Mouse (Mus musculus) frontal cortex, postnatal 10 days (tissue): Measurements from ENCODE around the gene Nkx2-2.

ENCODE experiments used
- DNase-seq, 2 experiments: peaks; one replicate each; pipeline ENCODE4 v3.0.0; 2022; ENCODE audit warnings: low spot score in 2 of 2, mixed read lengths in 1 of 2

Gene Nkx2-2

DNA sequence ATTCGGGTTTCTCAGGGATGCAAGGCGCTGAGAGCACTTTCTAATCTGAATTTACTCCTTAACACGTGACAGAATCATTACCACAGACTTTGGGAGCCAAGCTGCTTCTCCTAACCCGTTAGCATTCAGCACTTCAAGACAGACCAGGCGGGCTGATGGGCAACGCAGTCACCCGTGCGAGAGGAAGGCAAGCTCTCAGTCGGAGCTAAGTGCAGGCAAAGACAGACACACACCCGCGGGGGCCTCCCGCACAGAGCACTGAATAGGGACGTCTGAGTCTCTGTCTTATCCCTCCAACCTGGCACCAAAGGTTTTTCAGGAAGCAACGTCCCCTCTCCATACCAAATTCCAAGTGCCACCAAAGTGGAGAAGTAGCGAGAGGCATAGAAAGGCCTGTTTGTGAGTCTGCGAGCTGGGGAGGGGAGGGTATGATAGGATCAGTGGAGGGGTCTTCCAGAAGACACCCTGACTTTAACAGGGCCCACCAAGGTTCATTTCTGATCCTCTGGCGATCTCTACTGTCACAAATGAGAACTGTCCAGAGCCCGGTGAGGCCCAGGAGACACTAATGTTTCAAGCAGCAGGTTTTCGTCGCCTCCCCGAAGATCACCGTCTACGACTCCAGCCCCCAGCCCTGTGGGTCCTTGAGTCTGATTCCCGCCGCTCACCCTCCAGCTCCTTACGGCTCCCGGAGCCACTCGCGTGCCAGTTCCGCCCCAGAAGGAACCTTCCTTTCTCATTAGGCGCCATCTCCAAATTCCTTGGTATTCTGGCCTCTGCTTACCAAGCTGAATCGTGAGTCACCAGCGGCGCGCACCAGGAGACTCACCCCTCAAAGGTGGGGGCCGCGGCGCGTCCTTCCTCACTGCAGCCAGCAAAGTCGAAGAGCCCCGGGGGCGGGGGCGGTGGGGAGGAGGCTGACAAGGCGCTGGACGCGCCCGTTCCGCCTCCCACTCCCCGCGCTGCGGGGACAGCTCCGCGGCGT is at the start of gene Nkx2-2:
Nkx2-2 (minus strand) TSS at position 973 of the 985 bp plus-strand sequence.
- no peak for DNase-seq

DNA sequence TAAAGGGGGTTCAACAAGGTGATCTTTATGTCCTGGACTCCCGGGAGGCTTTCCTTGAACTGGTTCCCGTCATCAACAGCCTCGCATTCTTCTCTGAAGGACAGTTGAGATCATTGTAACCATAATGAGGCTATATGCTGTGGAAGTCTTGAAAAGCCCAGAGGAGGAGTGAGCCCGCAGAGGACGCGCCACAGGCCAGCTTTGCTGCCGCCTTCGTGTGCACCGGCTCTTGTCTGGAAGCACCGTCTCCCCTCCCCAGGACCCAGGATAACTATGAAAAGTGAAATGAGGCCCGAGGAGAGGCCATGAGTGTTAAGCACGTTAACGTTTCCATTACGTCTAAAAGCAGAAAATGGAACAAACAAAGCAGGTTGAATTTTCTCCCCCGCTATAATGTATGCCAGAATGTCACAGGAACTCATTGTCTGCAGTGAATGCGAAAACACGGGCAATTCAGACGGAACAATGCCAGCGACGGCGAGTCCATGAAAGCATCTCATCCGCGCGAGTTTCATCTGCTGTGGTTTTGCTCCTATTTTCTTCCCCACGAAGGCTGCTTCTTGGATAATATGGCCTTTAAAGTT is 41.8 kb upstream of the Nkx2-2 start:
- no peak for DNase-seq

DNA sequence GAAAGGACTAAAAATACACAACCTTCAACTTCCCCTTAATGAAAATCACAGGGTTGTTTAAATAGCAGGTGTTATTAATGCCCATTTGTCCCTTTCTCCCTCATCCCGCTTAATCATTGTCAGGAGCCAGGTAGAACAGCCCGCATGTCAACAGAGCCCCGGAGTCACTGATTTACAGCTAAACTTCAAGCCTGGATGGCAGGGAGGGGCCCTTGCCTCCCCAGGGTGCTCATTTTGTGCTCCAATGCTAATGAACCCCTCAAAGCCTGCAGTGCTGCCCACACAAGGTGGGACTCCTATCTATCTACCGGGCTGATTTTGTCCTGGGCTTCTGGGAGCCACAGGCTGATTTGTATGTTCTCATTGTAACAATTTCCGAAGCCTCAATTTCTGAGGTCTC is 37.1 kb upstream of the Nkx2-2 start:
- no peak for DNase-seq

DNA sequence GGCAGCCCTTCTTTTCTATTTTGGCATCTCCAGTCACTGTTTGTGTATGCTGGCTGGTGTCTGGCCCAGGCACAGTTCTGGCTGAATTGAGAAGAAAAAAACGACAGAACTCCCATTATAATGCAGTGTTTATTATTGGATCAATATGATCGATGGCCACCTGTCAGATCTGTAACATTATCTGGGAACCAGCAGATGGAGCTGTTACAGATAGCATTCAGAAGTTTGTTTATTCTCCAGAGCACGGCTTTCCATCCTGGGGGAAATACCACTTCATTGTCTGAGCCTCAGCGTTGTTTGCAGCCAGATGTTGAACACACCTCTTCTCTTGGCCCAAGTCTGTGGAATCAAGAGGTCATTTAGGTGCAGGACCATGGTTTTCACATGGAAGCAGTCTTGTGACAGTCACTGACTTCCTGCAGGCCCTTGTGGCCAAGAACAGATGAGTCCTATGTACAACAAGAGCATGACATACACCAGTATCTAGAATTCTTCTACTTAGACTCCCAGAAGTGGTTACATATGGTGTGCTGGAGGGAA is 11.1 kb upstream of the Nkx2-2 start:
- DNase-seq = no peak

DNA sequence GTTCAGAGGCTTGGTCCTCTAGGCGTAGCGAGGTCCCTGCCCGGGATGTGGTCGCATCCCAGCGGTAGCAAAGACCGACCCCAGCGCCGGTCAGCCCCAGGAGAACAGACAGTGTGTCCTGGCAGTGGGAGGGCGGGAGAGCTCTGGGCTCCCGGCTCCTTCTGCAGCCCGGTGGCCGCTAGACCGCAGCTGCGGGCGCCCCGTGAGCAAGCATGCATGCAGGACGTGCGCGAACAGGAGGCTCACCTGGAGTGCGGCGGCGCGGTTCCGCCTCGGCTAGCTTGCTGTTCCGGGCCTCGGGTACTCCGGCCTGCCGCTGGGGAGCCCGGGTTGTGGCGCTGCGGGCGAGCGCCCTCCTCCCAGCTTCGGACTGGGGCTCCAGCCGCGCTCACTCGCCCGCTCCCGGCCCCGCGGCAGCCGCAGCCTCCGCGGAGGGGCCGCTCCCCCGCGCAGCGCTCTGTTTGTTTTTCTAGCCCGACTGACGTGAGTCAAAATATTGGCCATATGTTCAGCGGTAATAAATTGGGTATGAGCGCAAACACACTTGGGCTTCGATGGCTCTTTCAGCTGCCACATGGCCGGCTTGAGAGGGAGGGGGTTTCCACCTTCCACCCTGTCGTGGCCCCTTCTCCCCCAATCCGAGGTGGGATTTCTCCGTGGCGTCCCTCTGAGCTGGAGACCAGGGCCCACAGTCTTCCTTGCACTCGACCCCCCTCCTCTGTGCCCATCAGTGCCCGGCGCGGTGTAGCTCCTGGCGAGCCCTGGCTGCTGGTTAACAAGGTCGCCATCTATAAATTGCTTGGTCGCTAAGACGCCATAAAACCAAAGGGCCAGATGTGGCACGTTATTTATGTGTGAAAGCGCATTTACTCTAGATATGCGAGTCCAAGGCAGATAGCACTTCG is 920 bp upstream of the Nkx2-2 start:
- DNase-seq = no peak

DNA sequence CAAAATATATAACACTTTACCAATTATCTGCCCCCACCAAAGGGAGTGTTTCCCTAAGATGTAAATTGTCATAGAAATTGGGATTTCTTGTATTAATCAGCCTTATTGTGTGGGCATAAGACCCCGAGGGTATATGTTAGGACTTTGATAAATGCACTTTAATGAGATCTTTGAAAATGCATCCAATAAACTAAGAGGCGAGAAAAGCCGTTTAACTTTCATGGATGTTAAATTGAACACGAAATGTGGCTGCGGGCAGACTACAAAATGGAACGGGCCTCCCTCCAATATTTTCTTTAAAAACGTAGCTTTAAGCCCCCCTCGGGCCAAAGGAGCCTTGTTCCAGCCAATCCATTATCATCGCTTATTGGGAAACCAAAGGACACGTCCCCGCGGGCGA is 1.3 kb downstream of the Nkx2-2 start:
- no peak for DNase-seq

DNA sequence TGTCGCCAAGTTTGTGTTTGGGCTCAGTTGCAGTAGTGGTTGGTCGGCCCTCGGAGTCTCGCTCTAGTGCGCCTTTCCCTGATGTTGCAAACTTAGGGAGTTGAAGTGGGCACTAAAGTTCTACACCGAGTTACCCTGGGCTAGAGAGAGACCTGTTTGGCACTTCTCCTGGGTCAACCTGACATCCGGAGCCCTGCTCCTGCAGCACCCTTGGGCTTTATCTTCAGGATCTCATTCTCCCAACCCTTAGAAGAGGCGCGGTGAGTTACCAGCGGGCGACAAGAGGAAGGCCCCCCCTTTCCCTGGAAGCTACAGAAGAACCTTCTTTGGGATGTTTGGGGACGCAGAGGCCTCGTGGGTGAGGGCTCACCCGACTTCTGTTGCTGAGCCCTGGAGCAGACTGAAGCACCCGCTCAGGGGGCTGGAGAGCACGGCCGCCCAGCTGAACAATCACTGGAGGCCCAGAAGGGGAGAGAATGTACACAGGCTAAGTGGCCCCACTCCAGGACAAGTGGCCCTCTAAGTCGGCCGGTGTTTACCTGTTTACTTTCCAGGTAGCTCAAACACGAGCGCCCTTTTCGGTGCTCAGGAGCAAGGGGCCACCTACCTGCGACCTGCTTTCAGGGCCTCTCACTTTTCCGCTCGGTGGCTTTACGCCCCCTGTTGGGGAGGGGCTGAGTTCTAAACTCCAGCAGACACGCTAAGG is 3.6 kb downstream of the Nkx2-2 start:
- no peak for DNase-seq

DNA sequence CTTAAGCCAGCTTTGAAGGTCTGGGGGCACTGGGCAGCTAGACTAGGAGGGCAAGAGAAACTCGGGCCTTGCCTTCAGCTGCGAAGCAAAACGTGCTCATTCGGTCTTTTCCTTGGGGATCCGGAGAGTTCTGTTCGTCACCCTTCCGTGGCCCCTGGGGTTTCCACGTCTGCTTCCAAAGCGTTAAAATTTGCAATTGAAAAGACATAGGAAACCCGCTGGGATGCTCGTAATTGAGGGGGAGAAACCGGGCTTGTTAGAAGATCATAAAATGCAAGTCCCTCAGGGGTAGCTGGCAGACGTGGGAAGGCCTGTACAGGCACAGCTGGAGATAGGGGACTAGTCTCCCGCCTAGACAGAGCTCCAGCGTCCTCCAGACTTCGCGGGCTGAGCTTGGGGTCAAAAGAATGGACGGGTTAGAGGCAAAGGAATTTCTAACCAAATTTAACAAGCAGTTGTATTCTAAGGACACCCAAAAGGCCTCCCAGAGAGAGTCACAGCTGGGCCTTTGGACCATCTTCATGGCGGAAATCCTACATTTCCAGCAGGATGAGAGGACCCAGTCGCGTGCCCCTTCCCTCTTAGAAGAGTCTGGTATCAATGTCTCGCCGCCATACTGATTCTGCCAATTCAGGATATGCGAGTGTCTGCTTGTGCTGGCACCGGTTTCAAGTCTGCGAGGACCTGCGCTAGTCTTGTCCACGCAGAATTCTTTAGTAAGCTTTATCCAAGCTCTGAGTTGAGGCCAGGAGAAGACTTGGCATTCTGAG is 4.3 kb downstream of the Nkx2-2 start:
- DNase-seq = no peak

DNA sequence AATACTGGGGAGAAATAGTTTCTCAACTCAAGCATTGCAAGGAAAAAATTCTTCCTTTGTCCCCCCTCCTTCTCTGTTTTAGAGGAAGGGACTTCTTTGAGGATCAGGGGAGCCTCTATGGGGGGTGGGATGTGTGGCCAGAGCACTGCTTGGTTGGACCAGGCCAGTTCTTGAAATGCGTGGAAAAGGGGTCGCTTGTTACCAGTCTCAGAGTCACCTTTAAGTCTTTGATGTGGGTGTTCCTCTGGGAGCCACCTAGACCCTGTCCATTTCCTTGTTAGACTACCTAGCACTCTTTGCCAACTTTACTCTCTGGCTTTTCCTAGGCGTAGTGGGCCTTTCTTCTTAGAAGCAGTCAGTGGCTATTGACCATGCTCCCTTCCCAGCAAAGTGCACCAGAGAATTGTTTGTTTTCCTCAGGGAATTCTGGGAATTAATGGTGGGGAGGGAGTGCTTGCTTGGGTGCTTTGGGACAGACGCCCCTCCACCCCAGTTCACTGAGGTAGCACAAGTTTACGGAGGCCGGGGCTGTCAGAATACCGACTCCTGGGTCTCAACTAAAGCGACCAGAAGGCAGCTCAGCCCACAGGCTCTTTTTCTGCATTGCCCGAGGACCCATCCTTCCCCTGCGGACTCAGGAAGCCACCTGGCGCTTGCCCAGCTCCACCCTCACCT is 5.0 kb downstream of the Nkx2-2 start:
- DNase-seq = no peak

DNA sequence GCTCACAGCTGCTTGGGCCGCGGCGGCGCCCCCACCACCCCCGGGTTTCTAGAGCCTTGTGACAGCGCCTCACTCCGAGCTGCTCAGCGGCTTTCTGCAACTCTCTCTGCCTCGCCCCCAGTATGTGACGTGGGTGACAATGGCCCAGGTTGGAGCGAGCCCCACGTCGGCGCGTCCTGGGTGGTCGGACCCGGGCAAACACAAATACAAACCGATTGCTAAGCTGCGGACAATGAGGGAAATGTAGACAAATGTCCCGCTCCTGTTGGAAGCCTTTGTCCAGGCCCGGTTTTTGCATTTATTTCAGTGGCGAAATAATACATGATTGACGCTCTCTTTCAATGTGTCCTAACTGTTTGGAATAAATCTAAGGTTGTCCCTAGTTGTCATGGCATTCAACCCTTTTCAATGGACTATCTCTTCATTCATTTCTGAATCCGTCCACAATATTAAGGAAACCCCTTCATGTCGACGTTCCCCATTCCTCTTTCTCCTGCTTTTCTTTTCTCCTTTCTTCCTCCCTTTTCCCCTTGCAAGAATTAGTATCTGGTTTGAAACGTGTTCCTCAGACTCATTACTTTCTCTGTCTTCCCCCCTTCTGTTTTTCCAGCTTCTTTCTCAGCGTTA is 5.9 kb downstream of the Nkx2-2 start:
- no peak for DNase-seq

DNA sequence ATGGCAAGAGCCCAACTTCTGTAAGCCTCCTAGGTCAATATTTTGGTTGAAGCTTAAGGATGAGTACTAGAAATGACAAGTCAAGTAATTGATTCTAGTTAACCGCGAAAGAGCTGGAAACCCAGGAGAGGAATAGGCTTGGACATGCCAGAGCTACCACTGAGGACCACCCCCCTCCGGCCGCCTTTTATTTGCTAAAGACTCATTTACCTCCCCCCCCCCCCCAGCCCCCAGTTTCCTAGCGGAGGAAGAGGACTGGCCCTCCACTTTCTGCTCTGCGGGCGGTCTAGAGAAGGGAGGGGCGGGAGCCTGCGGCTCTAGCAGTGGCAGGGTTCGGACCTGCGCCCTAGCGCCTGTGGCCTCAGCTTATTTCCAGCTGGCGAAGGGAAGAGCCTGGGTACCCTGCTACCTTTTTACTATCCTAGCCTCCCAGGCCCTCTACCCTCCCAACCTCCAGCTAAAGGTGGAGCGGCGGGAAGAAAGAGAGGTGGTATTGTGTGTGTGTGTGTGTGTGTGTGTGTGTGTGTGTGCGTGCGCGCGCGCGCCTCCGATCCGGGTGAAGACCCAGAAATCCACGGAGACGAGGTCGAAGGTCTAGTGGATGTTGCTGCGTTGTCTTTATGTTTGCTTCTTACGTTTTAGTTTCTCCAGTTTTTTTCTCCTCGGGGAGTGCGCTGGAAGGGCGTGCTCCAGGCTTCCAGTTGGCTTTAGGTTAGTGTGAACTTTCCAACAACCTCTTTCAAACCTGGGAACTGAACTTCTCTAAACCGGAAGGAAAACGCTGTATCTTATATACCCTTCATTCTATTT is 6.8 kb downstream of the Nkx2-2 start:
- DNase-seq = no peak

DNA sequence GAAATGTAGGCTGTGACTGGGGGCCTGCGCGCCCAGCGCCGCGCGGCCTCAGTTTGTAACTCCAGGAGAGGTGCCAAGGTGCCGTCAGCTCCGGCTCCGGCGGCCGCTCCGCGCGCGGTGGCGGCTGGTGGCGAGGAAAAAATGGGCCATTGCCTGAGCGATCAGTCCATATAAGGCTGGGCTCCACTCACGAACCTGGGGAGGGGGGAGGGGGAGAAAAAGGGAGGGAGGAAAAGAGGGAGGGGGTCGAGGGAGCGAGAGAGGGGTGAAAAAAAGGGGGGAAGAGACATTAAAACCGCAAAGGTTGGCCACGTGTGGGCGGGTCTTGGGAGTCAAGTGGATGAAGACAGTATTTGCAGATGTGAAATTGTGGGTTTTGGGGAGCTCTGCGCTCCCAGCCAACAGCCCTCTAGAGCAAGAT is 7.8 kb downstream of the Nkx2-2 start:
- DNase-seq = no peak

DNA sequence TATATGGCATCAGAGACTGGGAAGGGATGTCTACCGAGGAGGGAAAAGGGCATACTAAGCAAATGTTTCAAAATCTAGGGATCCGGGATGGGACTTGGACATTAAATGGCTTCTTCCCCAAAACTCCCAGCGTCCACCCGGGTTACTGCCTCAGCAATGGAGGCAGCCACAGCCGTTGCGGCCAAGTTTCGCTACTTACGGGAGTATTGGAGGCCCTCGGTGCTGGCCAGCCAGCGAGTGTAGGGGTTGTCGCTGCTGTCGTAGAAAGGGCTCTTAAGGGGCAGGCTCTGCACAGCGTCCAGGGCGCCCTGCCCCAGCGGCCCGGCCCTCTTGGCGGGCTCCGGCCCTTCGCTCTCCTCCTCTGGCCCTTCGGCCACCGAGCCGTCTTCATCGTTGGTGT is 8.5 kb downstream of the Nkx2-2 start:
- no peak for DNase-seq

DNA sequence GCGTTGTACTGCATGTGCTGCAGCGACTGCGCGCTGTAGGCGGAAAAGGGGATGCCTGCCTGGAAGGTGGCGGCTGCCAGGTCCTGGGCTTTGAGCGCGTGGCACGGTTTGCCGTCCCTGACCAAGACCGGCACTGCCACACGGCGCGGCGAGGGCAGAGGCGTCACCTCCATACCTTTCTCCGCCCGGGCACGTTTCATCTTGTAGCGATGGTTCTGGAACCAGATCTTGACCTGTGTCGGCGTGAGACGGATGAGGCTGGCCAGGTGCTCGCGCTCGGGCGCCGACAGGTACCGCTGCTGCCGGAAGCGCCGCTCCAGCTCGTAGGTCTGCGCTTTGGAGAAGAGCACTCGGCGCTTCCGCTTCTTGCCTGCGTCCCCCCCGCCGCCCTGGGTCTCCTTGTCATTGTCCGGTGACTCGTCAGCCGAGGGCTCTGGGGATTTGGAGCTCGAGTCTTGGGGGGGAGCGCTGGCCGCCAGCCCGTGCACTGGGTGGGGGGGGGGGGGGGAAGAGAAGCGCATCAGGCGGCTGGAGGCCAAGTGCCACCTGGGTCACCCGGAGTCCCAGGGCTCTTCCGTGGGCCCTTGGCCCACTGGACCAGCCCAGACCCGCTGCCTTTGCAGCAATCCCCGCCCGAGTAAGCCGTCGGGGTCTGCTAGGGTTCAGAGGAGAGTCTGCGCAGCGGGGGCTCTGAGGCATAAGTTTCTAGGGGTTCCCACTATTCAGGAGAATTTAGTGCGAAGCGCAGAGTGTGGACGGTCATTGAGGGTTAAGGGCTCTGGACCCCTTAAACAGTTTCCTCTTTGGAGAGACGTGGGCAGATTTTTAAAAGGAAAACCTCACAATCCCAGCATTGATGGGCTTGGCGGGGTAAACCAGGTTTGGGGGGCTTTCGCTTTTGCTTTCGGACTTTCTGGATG is 9.7 kb downstream of the Nkx2-2 start:
- DNase-seq = no peak

DNA sequence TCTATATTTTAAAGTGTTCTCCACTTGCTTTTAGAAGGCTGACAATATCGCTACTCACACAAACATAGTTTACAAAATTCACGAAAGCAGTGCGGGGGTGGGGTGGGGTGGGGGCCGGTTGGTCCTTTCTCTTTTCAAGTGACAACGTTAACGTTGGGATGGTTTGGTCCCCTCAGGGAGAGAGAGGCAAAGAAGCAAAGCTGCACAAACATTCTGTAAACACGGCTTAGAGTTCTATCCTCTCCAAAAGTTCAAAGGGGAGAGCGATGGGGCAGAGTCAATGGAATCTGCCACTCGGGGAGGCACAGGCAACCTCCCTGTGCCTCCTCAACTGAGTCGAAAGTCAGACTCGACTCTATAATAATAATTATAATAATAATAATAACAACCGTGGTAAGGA is 10.5 kb downstream of the Nkx2-2 start:
- DNase-seq = no peak

DNA sequence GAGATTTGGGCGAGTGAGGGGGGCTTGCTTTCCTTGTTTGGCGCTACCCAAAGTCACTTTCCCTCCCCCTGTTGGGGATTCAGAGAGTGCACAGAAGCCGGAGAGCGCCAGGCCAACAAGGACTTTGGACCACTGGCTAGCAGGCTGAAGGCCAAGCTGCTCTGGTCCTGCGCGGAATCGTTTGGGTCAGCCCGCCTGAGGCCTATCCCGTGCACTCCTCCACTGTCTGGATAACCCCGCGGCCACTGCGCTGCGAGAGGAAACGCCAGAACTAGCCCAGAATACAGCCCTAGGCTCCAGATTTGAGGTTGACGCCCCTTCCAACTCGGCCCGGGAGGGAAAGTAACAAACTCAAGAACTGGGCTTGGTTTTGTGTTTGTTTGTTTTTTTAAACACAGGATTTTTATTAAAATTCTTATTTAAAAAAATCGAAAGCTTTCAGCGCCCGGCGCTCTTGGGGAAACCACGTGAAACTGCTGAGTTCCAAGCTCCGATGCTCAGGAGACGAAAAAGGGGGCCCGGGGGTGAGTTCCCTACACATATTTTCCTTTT is 11.3 kb downstream of the Nkx2-2 start:
- DNase-seq = no peak
